Mouse (Mus musculus): ENCODE measurements around the gene Anxa6.

GRCm38 (mm10) chr11:55039591-55039990 lies 6.3 kb upstream of the Anxa6 start:
- TF ChIP-seq CTCF (IDR thresholded peaks at IDR 0.05; ENCODE audit: low read depth, low read length): peak; percentile 86
- TF ChIP-seq POLR2A (IDR thresholded peaks at IDR 0.05; ENCODE audit: borderline replicate concordance, low read depth, low read length): no peak

Data from bone marrow macrophage, adult 2 months (primary cell).